Mouse (Mus musculus) forebrain, embryonic 11.5 days (tissue): ENCODE measurements around the gene Spon1. TPM values are rescaled to one million over a fixed set of nuclear protein-coding genes. Genes with fewer than 3 reads are reported as not detected.
A peak's percentile ranks its signal among the peaks of the same experiment; 100 is the strongest.

Experiments
- ATAC-seq: fragments of 200-750 bp; cut with Nextera tagmentation; replicated peaks from 2 replicates; pipeline ENCODE4 v1.8.0; 2017; ENCODE audit warnings: moderate TSS enrichment; ENCODE audit not compliant: low FRiP score
- DNase-seq: peaks from one replicate; pipeline ENCODE4 v3.0.0-alpha.2; 2017; ENCODE audit warnings: low spot score
- H3K27ac ChIP-seq: fragments of 300-500 bp; sonication (generic); 2 replicates; pipeline ENCODE4 v1.5.1; 2014; ENCODE audit warnings: low read depth, low read length
- H3K27me3 ChIP-seq: fragments of 300-500 bp; sonication (generic); 2 replicates; pipeline ENCODE4 v1.6.1; 2014; ENCODE audit warnings: mild to moderate bottlenecking, low read length, mixed read lengths; ENCODE audit not compliant: control insufficient read depth, insufficient read depth
- H3K36me3 ChIP-seq: fragments of 300-500 bp; sonication (generic); 2 replicates; pipeline ENCODE4 v1.6.1; 2014; ENCODE audit warnings: mild to moderate bottlenecking, low read length, moderate library complexity, mixed read lengths; ENCODE audit not compliant: control insufficient read depth, insufficient read depth
- H3K4me1 ChIP-seq: fragments of 300-500 bp; sonication (generic); replicated peaks from 2 replicates; pipeline ENCODE4 v1.6.1; 2014; ENCODE audit warnings: low read length, mixed read lengths; ENCODE audit not compliant: control insufficient read depth, insufficient read depth
- H3K4me2 ChIP-seq: fragments of 300-500 bp; sonication (generic); 2 replicates; pipeline ENCODE4 v1.6.1; 2014; ENCODE audit warnings: low read depth, mild to moderate bottlenecking, low read length, moderate library complexity, mixed read lengths; ENCODE audit not compliant: severe bottlenecking
- H3K4me3 ChIP-seq: fragments of 300-500 bp; sonication (generic); 2 replicates; pipeline ENCODE4 v1.5.1; 2014; ENCODE audit warnings: low read depth, low read length
- H3K9ac ChIP-seq: fragments of 300-500 bp; sonication (generic); 2 replicates; pipeline ENCODE4 v1.6.1; 2014; ENCODE audit warnings: low read length
- H3K9me3 ChIP-seq: fragments of 300-500 bp; sonication (generic); 2 replicates; pipeline ENCODE4 v1.6.1; 2016; ENCODE audit warnings: low read length, mixed read lengths; ENCODE audit not compliant: control insufficient read depth
- WGBS: fragments of 180-500 bp; shearing (Covaris S2); extraction: QIAGEN DNeasy Blood & Tissue Kit; methylation state at CpG from one replicate; pipeline ENCODE4 v1.1.7; 2014; 5-methylcytosine and 5-hydroxymethylcytosine counted together
- polyA plus RNA-seq: library from polyadenylated mRNA; unstranded; fragments of >200 nt; fragmentation: Nextera tagmentation; extraction: Ambion mirVana; gene quantifications from 2 replicates; pipeline ENCODE4 v1.2.1, GENCODE M21; 2014

Spon1 gene
- polyA plus RNA-seq, 1 experiment from 2014 or later, result 9.0 TPM

GRCm38 (mm10) chr7:113742644-113743043 is 23.2 kb upstream of the Spon1 start:
- Histone ChIP-seq H3K27ac (no peak overlapping the region), H3K4me2 (no peak overlapping the region), H3K36me3 (no peaks in the 10 kb centered on the region), H3K9ac (no peak overlapping the region), H3K9me3 (peaks cover 2% of the 10 kb centered on the region; the same call in 1 of the 2 replicates), H3K4me1 (no peaks in the 10 kb centered on the region), H3K27me3 (no peaks in the 10 kb centered on the region), H3K4me3 (no peak overlapping the region)
- DNase-seq (no peak), ATAC-seq (no peak)
- WGBS, result 90% methylated on average over 4 of the region's 4 CpGs

GRCm38 (mm10) chr7:113743982-113744381 is 21.8 kb upstream of the Spon1 start:
- H3K27ac ChIP-seq, result no peak overlapping the region
- no peaks in the 10 kb centered on the region for H3K4me1 ChIP-seq
- no peaks in the 10 kb centered on the region for H3K36me3 ChIP-seq
- H3K4me3 ChIP-seq, result no peak overlapping the region
- DNase-seq (no peak), ATAC-seq (no peak)
- no peak overlapping the region for H3K4me2 ChIP-seq
- H3K9ac ChIP-seq, result no peak overlapping the region
- no peaks in the 10 kb centered on the region for H3K27me3 ChIP-seq
- H3K9me3 ChIP-seq, result peaks cover 2% of the 10 kb centered on the region; the same call in 1 of the 2 replicates
- WGBS, result 29% methylated on average over 5 of the region's 5 CpGs

GRCm38 (mm10) chr7:113756616-113757015 is 9.2 kb upstream of the Spon1 start:
- H3K27ac ChIP-seq, result no peak overlapping the region
- H3K9ac ChIP-seq, result no peak overlapping the region
- no peaks in the 10 kb centered on the region for H3K4me1 ChIP-seq
- H3K4me3 ChIP-seq, result no peak overlapping the region
- no peak for ATAC-seq
- H3K36me3 ChIP-seq, result no peaks in the 10 kb centered on the region
- no peak overlapping the region for H3K4me2 ChIP-seq
- no peak for DNase-seq
- WGBS, result 89% methylated on average over 2 of the region's 2 CpGs
- H3K9me3 ChIP-seq, result no peaks in the 10 kb centered on the region
- H3K27me3 ChIP-seq, result peaks cover 6% of the 10 kb centered on the region; the same call in 1 of the 2 replicates

- H3K36me3 ChIP-seq, result no peaks in the 10 kb centered on the region
- peak; percentile 65 for DNase-seq
- no peaks in the 10 kb centered on the region; the same call in 1 of the 2 replicates for H3K9me3 ChIP-seq
- H3K4me3 ChIP-seq, result no peak overlapping the region
- H3K27ac ChIP-seq, result no peak overlapping the region
- H3K4me1 ChIP-seq, result no peaks in the 10 kb centered on the region
- 8% methylated on average over 1 of the region's 1 CpGs for WGBS
- no peak overlapping the region for H3K4me2 ChIP-seq
- peaks cover 6% of the 10 kb centered on the region; the same call in 1 of the 2 replicates for H3K27me3 ChIP-seq
- H3K9ac ChIP-seq, result no peak overlapping the region
- no peak for ATAC-seq
These were observed 6.6 kb upstream of the Spon1 start for GRCm38 (mm10) chr7:113759212-113759611.

- no peaks in the 10 kb centered on the region; the same call in 1 of the 2 replicates for H3K9me3 ChIP-seq
- no peaks in the 10 kb centered on the region for H3K36me3 ChIP-seq
- no peak overlapping the region for H3K4me3 ChIP-seq
- no peak overlapping the region for H3K27ac ChIP-seq
- H3K27me3 ChIP-seq, result peaks cover 29% of the 10 kb centered on the region
- 74% methylated on average over 5 of the region's 5 CpGs for WGBS
- DNase-seq (no peak), ATAC-seq (no peak)
- H3K4me1 ChIP-seq, result peaks cover 14% of the 10 kb centered on the region; the same call in 1 of the 2 replicates
- H3K4me2 ChIP-seq, result no peak overlapping the region; the same call in 1 of the 2 replicates
- H3K9ac ChIP-seq, result no peak overlapping the region
These were observed 665 bp upstream of the Spon1 start for GRCm38 (mm10) chr7:113765133-113765532.

GRCm38 (mm10) chr7:113766498-113766941 is 722 bp downstream of the Spon1 start:
- peak overlapping the region; percentile 97 for H3K4me2 ChIP-seq
- no peak overlapping the region for H3K27ac ChIP-seq
- 0% methylated on average over 27 of the region's 27 CpGs for WGBS
- ATAC-seq, result peak; percentile 37
- peak overlapping the region; percentile 47 for H3K4me3 ChIP-seq
- no peaks in the 10 kb centered on the region for H3K36me3 ChIP-seq
- peak; percentile 68 for DNase-seq
- H3K9me3 ChIP-seq, result no peaks in the 10 kb centered on the region; the same call in 1 of the 2 replicates
- H3K4me1 ChIP-seq, result peaks cover 14% of the 10 kb centered on the region; the same call in 1 of the 2 replicates
- peaks cover 31% of the 10 kb centered on the region for H3K27me3 ChIP-seq
- H3K9ac ChIP-seq, result peak overlapping the region; percentile 59

- Histone ChIP-seq H3K4me3 (no peak overlapping the region), H3K4me2 (peak overlapping the region; percentile 21; the same call in 1 of the 2 replicates), H3K36me3 (no peaks in the 10 kb centered on the region), H3K27me3 (peaks cover 31% of the 10 kb centered on the region), H3K9me3 (no peaks in the 10 kb centered on the region; the same call in 1 of the 2 replicates), H3K27ac (no peak overlapping the region), H3K9ac (no peak overlapping the region), H3K4me1 (peaks cover 14% of the 10 kb centered on the region; the same call in 1 of the 2 replicates)
- DNase-seq (no peak), ATAC-seq (no peak)
- whole genome bisulfite sequencing, result 9% methylated on average over 6 of the region's 6 CpGs
These were observed 1.7 kb downstream of the Spon1 start for GRCm38 (mm10) chr7:113767546-113767945.

- H3K9me3 ChIP-seq, result no peaks in the 10 kb centered on the region; the same call in 1 of the 2 replicates
- H3K9ac ChIP-seq, result no peak overlapping the region
- H3K27ac ChIP-seq, result no peak overlapping the region
- H3K4me3 ChIP-seq, result no peak overlapping the region
- peaks cover 14% of the 10 kb centered on the region; the same call in 1 of the 2 replicates for H3K4me1 ChIP-seq
- no peaks in the 10 kb centered on the region for H3K36me3 ChIP-seq
- DNase-seq (no peak), ATAC-seq (no peak)
- no peak overlapping the region for H3K4me2 ChIP-seq
- WGBS, result 50% methylated on average over 6 of the region's 6 CpGs
- H3K27me3 ChIP-seq, result peaks cover 31% of the 10 kb centered on the region
These were observed 2.6 kb downstream of the Spon1 start for GRCm38 (mm10) chr7:113768174-113768935.
